Mouse (Mus musculus): Measurements from ENCODE around the gene AW551984.

DNA sequence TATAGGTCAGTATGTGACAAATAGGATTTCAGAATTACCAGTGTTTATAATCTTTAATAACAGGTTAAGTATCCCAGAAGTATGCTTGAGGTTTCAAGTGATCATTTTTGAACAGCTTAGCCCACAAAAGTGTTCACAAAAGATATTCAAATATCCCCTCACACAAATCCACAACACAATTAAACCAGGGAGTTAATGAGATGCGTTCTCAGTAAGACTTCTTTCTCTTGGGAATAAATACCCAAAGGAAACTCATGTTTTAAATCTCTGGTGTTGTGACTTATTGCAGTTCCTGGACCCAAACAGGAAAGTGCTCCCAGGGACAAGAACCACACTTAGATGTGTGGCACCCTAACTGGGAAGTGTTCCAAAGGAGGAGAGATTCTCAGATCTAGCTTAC is 16.9 kb upstream of the AW551984 start, which contains the start of gene Olfr960:
- TF ChIP-seq CTCF (IDR thresholded peaks at IDR 0.05; ENCODE audit: borderline replicate concordance, insufficient read depth, low read depth, low read length) (no peak), POLR2A (IDR thresholded peaks at IDR 0.05; ENCODE audit: borderline replicate concordance, insufficient read depth, low read length) (no peak)

Data from cerebellum, adult 2 months (tissue).